Mouse (Mus musculus) CD4-positive helper T cell, adult 2 months (primary cell): ENCODE results near the gene Psmb5.
"Not testable (repeated sequence)": the region's sequence is repeated elsewhere in the genome, so short reads cannot be mapped to it uniquely, and the experiment has no call there.

Experiments
- DNase-seq: peaks from one replicate; pipeline ENCODE4 v3.0.0-alpha.2; 2012; ENCODE audit warnings: low read depth, missing footprints, low spot score

Gene Psmb5

DNA sequence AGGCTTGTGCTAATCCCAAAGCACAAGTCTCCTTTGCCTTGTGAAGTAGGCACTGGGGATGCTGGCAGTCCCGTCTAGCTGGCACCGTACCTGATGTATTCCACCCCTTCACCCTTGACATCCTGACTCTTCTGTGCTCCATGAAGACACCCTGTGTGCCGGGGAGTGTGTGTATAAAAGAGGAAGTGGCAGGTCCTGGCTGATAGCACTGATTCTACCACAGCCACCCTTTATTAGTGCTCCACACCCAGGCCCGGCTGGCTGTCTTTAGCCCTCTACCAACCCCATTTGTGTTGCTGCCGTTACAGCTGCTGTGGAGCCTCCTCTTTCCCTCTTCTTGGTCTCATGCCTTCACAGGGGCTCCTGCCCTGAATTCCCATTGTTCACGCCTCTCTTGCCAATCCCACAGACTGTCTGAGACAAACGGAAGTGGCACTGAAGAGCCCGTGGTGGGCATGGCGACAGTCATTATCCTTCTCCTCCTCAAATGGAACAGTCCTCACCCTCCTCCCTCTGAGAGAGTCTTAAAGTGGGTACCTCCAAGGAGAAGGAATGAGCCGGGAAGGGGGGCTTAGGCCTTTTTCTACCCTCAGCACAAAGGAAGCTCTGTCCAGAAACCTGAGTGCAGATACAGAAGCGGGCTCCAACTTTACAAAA, 12.9 kb upstream of the Psmb5 start:
- DNase-seq: no peak

DNA sequence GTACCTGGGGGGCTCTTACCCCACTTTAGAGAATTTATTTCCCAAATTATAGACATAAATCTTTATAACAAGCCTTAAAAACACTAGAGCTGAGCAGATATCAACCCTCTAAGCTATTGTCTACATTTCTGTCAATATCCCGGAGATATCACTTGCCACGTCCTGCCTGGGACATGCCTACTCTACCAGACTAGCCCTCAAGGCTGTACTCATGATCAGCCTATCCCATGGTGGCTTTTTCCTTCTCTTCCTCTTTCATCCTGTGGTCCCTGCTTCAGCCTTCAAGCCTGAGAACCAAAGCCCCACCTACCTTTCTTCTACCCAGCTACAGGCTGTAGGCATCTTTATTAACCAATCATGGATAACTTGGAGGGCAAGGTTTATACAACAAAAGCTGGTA, 12.0 kb upstream of the Psmb5 start:
- no peak for DNase-seq

DNA sequence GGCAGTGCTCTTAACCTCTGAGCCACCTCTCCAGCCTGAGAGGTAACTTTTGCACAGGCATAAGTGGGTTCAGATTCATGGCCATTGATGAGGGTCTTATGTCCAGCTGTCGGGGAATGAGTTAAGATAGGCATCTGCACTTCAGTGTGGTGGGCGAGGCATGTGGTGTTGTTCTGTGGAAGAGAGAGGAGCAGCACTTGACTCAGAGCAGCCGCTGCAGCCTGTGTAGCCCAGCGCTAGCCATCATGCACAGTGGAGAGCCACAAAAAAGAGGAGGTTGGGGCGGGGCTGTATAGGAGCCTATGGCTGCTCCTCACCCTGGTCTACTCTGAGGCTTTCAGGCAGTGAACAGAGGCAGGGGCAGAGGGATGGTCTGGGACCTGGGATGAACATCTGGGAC, 10.3 kb upstream of the Psmb5 start:
- DNase-seq: no peak

DNA sequence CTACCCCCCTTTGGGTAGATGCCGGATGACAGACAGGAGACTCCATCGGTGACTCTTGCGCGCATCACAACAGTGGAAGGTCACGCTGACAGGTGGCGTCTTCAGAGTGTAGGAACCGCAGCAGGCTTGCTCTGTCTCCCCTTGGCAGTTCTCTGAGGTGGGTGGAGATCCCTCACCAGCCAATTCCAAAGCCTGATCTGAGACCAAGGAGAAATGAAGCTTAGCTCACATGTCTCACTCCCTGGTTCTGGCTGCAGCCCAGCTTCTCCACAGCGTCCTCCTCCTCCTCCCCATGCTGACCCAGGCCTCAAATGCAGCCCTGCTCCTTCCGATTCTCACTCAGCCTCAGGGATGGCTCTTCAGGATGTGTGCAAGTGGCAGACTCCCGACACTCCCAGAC, 7.2 kb upstream of the Psmb5 start:
- no peak for DNase-seq

DNA sequence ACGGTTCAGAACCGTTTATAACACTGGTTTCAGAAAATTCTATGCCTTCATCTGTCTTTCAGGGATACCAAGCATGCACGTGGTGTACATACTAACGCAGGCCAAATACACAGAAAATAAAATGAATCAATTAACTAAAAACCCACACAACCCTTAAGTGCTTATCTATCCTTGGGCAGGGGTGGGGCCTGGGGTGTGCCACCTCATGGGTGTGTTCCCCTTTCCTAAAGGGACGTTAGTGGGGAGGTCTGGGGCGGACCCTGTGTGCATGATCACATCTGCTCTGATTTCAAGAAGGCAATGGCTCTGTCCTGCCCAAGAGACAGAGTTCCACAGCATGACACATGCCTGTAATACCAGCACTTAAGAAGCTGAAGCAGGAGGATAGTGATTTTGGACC, 5.5 kb upstream of the Psmb5 start:
- DNase-seq: no peak

DNA sequence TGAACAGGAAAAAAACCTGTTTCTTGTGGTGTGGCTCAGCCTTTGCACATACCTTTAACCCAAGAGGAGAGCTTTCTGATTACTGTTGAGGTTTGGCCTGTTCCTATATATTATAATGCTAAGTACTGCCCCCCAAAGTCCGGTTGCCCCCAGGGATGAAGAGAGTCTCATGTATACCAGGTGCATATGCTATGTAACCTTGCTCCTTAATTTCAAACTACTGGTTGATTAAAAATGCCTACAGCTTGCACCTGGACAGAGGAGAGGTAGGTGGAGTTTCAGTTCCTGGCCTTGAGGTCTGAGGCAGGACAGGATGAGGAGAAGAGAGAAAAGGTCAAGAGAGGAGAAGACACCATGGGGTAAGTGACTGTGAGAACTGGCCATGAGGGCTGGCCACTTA, 3.3 kb upstream of the Psmb5 start, which contains the start of gene Psmb11:
Psmb11 (plus strand) TSS at position 301 of the 400 bp plus-strand sequence.
- no peak for DNase-seq

DNA sequence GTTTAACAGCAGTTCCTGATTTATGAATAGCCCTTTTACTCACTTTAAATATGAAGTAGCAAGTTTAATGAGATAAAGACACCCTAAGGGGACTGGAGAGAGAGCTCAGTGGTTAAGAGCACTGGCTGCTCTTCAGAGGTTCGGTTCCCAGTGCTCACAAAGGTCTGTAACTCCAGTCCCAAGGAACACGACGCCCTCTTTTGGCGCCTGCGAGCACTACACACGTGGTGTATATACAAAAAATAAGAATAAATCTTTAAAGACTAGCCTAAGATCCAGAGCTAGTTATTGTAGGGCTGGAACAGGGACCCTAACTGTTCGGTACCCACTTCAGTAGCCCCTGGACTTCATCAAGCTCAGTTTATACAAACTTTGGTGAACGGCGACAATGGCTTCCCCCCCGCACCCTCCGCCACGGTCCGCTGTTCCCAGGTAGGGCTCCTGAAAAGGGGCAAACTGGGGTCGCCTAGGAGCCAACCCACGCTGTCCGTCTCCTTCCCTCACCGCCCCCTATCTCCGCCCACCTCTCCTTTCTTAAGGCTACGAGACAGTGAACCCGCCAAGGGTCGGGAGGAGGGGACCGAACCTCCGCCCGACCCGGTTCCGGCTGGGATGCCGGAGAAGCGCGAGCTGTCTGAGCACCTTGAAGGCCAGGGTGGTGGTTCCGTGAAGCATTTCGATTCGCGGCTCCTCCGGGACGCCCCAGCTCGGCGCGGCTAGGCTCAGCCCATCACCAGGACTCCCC, 498 bp downstream of the Psmb5 start:
- DNase-seq: peak; percentile 72

DNA sequence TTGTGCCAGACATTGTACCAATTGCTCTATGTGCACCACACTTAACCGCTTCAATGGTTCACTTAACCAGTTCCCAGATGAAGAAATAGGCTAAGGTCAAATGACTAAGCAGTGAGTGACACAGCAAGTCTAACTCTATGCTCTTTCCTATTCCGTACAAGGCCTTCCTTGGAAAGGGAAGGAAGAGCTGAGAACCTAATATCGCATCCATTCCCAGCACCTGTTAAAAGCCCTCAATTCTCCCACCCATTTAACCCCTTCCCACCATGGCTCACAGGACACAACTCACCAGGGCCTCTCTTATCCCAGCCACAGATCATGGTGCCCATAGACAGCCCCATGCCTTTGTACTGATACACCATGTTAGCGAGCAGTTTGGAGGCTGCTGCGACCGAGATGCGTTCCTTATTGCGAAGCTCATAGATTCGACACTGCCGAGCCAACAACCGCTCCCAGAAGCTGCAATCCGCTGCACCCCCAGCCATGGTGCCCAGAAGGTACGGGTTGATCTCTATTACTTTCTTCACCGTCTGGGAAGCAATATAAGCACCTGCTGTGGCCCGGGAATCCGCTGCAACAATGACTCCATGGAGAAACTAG, 1.5 kb downstream of the Psmb5 start:
- no peak for DNase-seq

DNA sequence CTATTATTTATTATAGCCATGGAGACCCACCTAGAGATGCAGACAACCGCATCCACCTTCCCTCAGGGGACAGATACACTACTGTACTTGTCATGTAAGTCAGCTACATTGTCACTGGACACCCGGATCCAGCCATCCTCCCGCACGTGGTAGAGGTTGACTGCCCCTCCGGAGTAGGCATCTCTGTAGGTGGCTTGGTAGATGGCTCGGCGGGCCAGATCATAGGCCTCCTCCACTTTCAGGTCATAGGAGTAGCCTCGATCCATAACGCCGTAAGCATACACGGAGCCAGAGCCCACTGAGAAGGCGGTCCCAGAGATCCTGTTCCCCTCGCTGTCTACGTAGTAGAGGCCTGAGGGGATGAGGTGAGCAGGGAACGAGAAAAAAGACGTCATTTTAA, 3.7 kb downstream of the Psmb5 start:
- DNase-seq: not testable (repeated sequence)

DNA sequence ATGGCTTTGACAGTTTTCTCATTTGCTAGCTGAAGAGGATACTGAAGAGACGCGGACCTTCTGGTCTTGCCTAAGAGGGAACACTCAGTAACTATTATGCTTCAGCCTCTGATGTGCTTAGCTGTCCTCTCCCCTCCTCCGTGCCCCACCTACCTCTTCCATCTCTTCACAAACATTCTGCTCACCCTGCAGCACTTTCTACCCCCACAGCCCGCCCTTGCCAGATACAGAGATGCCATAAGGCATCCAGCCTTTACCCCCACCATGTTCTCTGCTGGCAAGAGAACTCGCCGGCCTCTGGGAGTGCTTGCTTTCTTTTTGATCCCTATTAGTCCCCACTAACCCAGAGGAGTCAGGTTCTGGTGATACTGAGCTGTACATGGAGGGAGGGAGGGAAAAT, 7.2 kb downstream of the Psmb5 start:
- no peak for DNase-seq

DNA sequence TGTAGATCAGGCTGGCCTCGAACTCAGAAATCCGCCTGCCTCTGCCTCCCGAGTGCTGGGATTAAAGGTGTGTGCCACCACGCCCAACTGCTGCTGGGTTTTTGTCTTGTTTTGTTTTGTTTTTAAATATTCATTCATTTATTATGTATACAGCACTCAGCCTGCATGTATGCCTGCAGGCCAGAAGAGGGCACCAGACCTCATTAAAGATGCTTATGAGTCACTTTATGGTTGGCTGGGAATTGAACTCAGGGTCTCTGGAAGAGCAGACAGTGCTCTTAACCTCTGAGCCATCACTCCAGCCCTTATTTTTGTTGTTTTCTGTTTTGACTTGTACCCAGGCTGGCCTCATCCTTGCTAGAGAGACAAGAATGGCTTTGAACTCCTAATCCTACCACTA, 7.9 kb downstream of the Psmb5 start:
- peak; percentile 50 for DNase-seq

DNA sequence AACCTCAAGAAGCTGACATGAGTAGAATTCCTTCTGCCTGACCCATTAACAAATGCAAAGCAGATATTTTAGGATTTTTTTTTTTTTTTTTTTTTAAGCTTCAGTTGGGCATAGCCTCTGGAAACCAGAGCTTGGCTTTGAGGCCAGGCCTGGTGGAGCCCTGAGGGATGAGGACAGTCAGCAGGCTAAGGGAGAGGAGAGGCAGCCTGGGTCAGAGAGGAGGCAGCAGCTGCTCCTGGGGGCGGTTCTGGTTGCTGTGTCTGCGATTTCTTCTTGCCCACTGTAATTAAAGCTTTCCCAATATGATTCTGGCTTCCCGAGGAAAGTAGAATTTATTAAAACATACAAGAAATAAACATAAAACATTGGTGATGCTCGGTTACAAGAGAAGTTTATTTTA, 8.6 kb downstream of the Psmb5 start:
- DNase-seq: no peak

DNA sequence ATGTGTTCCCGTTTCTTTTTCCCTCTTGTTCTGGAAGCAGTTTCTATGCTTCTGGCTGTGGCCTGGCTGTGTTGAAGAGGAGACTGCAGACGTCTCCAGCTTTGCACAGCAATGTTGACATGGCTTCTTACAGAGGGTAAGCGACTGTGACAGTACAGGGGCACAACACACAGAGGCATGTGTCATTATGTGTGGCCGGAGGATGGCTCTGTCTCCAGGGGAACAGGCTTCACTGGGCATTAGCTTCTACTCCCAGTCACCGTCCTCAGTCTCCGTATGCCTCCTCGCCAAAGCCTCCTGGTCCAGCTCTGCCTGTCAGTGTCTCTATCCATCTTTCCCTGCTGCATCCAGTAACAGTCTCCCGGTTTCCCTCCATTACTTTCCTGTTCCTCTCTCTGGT, 10.6 kb downstream of the Psmb5 start:
- no peak for DNase-seq

DNA sequence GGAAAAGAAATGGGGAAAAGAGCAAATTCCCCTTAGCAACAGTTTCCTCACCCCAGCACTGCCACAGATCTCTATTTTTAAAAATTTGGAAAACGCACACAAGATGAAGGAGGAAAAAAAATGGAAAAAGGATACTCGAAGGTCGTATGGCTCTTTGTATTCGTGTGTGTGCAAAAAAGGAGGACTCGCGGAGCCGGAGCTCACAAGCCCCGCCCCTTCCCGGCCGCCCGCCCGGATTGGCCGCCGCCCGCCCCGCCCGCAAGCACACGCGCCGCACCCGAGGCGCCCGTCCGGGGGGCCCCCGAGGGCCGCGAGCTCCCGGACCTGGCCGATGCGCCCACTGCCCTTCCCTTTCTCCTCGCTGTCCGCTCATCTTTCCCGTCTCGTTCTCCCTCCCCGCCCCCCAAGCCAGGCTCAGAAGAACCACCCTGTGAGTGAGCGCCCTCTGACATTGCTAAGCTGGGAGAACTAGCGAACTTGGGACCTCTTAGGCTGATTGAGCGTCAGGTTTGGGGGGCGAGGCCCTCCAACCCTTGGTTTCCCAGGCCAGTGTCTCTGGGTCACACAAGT, 12.0 kb downstream of the Psmb5 start, which contains the start of gene 4931414P19Rik:
4931414P19Rik (minus strand) TSS at position 242 of the 570 bp plus-strand sequence.
- DNase-seq: peak; percentile 81

DNA sequence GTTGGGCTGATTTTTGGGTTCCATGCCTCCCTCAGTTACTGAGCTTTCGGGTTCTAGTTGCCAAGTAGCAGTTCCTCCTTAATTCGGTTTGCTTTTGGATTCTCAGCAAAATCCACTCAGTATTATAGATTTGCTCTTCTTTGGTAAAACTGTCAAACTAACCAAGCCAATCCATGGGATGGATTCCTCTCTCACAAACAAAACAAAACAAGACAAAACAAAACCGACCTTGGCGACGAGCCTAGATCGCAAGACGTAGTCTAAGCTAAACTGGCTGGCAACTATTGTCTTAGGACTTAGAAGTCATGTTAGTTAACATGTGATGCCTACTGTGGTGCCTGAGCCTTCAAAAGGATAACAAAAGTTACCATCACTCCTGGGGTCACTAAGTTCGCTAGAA, 14.1 kb downstream of the Psmb5 start:
- DNase-seq: no peak

DNA sequence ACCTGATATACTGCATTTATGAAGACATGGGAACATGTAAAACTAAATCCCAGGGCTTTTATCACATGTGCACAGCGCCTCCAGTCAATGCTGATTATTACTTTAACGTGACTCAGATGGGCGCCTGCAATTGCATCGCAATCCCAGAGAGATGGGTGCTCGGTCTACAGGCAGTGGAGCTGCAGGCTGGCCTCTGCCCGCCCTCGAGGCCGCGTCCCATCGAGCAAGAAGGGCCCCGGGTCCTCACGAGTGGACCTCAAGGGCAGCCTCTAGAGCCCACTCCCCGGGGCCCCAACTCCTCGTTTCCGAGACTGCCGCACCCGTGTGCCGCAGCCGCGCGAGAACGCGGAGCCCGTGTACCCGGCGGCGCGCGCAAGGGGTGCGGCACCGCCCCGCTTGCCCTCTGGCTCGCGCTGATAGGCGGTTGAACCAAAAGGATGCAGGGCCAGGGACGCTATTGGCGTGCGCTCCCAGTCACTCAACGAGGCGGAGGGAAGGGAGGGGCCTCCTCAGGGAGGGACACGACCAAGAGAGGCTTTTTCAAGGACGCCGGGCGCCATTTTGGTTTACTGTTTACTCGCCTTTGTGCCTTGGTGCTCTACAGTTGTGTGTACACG, 14.7 kb downstream of the Psmb5 start:
- peak; percentile 97 for DNase-seq

DNA sequence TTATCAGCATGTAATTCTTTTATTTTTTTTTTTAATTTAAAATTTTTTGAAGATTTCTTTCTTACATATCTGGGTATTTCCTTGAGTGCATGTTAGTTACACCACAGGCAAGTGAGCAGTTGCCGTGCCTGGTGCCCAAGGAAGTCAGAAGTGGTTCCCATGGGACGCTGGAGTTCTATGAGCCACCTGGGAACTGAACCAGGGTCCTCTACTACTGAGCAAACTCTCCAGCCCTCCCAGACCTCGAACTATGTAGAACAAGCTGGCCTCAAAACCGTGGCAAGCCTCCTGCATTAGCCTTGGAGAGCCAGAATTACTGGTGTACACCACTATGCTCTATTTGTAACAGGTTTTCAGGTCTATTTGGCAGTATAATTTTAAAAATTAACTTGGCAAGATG, 15.2 kb downstream of the Psmb5 start:
- no peak for DNase-seq

DNA sequence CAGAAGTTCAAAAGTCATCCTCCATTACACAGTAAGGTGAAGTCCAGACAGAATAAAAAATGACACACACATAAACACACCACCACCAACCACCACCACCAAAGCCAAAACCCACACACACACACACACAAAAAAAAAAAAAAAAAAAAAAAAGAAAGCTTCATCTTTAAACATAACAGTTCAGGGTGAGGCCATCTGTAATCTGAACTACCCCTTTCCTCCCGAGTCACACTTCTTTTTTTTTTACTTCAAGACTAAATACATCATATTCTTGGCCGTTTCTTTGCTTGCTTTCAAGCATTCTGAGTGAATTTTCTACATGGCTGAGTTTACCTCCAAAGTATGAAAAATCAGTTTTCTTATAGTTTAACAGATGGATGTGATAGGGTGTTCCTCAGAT, 16.2 kb downstream of the Psmb5 start:
- no peak for DNase-seq

DNA sequence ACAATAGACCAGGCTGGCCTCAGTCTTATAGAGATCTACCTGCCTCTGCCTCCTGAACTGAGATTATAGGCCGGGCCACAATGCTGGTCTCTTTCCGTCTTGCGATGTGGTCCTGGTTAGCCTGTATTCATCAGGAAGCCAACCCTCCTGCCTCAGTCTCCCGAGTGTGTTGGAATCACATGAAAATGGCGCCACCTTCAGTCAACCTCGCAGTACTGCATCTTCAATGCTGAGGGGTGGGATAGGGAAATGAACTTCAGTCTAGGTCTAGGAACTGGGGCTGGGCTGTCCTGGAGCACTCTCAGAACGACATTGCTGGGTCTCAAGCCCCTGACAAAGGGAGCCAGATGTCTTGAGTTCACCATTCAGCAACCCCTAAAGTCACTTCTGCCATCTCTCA, 20.7 kb downstream of the Psmb5 start:
- peak; percentile 51 for DNase-seq

DNA sequence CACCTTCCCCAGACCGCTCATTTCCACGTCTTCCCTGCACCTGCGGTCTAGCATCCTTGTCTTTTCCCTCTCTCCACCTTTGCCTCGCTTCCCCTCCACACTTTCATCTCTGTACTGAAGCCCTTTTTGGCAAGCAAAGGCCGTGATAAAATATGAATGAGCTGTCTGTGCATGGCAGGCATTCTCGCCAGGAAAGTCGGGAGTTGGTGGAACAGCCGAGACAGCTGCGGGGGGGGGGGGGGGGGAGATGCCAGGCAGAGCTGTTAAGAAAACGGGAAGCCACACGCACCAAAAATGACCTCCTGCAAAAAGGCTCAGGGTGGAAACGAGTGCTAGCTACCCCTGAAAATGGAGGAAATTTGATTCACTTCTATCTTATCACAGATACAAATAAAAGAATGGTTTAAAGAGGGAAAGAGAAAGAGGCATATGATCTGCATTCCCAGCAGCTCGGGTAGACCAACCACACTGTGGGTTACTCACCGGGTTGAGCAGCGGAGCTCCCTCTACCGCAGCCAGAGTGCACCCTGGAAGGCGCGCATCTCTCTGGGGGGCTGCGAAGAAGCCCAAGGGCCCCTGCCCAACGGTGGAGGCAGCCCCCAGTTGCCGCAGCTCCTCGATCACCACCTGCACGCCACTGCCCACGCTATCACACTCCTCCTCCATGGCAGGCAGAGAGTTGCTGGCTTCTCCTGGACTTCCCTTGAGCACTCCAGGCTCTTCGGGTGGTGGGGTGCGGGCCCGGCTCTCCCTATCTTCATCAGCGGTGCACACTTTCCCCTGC, 23.0 kb downstream of the Psmb5 start:
- no peak for DNase-seq

DNA sequence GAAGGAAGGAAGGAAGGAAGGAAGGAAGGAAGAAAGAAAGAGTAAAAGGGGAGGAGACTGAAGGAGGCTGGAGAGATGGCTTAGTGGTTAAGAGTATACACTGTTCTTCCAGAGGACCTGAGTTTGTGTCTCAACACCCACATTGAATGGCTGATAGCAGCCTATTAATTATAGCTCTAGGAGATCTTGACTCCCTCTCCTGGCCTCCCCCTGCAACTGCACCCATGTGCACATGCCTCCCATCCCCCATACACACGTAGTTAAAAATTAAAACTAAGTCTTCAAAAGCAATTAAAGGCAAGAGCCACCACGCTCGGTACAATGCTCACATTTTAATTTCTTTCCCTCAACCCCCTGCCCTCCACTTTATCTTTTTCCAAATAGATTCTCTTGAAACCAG, 23.8 kb downstream of the Psmb5 start:
- DNase-seq: no peak
